Mouse (Mus musculus) fibroblast of lung, adult 2 months (primary cell): ENCODE measurements at regions not wholly inside any gene's neighbourhood (a gene's known extent, or its start where the extent isn't known, plus 50 kb on each side); places are given as distances from the start of the nearest gene placed in this dataset.

Experiments
- DNase-seq: peaks from one replicate; pipeline ENCODE4 v3.0.0-alpha.2; 2011; ENCODE audit warnings: low read depth

DNA sequence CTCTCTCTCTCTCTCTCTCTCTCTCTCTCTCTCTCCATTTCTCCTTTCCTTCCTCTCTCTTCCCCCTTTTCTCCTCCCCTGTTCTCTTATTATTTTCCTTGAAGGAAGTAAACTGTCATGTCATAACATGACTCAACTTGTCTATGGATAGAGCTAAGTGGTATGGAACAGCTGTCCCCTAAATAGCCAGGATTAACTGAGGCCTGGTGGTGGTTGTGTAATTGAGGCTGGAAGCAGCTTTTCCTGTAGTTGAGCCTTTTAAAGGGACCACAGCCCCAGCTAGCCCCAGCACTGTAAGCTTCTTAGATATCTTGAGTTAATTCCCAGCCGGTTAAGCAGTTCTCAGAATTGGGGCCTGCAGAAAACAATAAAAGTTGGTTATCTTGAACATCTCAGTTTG lies 243.7 kb upstream of the Nbea start:
- no peak for DNase-seq

DNA sequence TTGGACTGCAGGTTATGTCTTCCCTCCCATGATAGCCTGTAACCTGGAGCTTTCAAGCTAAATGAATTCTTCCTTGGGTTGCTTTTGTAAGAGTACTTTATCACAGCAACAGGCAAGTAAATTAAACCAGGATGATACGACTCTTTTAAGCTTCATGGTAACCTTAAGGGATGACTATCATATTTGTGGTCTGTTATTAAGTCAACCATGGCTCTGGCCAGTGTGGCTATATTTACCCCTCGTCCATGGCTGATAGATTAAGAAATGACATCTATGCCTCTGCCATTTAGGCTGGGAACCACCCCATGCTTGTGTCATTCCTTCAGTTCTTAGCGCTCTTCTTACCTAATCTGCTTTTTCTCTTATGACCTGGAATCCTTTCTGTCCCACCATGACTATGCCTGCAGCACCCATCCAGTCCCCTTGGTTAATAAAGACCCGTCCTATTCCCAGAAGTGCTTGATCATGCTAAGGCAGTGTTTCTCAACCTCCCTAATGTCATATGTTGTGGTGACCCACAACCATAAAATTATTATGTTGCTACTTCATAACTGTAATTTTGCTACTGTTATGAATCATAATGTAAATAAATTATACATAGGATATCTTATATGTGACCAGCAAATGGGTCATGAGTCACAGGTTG lies 214.5 kb upstream of the Nbea start:
- DNase-seq = no peak

DNA sequence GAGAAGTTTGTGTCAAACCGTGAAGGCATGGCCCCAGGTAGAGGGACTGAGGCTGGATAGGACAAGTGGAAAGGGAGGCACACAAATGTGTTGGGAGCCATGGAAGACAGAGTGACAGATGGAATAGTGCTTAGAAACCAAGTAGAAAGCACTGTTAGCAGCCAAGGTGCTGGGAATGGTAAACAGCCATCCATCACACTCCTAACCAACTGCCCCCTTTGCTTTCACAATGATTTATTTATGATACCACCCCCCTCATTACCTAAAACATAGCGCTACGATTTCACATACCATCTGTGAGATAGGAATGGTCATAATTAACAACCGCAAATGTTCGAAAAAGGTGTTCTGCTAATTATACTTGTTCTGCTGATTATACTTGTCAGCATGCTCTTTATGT lies 209.6 kb upstream of the Nbea start:
- no peak for DNase-seq

DNA sequence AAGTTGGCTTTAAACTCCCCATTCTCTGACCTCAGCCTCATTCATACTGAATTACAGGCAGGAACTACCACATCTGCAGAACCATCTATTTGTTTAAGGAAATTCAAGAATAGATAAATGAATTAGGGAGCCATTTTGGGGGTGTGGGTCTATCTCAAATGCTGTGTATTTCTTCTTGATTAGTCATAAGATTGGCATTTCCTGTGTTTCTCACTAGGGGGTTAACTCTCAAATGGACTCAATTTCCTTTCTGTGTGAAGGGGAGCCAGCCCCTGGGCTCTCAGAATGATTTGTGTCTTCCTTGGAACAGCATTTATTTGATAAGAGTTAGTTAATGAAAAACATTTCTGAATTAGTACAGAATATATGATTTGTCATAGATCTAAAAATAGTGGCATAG lies 196.8 kb upstream of the Nbea start:
- DNase-seq = no peak

DNA sequence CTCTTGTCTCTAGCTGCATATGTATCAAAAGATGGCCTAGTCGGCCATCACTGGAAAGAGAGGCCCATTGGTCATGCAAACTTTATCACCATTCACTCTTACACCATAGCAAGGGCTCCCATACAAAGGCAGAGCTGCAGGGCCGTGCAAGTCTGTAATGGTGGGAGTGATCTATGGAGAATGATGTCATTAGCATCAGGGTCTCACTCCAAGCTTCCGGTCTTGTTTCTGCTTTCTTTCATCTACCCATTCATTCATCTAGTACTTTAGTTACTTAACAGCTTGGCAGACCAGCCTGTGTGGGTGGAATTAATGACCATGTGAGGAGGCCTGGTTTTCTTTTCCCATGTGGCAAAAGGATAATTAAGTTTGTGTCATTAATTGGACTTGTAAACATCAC lies 196.0 kb upstream of the Nbea start:
- no peak for DNase-seq

DNA sequence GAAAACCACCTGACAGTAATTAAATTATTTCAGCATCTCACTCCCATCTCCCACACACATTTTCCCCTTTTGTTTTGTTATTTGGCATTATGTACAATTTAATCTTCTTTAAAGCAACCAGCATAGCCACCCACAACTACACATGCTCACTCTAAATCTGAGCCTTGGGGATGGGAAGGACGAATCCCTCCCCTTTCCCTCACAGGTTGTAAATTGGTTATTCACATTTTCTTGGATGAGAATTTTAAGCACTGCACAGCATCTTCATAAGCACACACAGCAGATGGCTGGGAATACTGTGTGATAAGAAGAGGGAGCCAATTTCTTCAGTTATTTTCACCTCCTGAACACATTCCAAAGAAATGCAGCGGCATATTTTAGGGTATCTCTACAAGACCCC lies 179.0 kb upstream of the Nbea start:
- no peak for DNase-seq

DNA sequence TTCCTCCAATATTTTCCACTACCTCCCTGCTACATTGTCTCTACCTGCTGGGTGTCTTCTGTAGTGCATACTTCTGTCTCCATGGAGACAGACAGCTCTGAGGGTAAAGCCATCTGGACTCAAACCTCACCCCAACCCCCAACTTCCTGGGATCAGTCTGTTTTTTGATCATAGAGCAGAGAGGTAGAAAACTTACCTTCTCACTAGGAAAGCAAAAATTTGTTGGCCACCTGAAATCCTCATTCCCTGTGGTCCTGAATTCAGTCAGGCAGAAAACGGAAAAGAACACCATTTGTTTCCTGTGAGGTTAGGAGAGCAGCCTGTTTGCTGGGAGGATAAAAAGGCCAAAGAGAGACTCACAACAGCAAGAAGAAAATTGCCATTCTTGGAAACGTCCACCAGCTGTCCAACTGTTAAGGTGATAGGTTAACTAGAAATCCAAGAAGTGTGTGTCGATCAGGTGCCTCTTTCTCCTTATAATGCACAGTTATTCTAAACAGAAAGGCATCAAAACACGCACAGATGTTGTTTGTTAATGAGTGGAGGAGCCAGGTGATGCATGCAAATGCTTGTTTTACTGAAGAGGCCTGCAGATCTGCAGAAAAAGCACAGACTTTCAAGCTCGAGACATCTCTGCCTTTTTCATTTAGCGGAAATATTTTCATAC lies 173.7 kb upstream of the Nbea start:
- DNase-seq = no peak

DNA sequence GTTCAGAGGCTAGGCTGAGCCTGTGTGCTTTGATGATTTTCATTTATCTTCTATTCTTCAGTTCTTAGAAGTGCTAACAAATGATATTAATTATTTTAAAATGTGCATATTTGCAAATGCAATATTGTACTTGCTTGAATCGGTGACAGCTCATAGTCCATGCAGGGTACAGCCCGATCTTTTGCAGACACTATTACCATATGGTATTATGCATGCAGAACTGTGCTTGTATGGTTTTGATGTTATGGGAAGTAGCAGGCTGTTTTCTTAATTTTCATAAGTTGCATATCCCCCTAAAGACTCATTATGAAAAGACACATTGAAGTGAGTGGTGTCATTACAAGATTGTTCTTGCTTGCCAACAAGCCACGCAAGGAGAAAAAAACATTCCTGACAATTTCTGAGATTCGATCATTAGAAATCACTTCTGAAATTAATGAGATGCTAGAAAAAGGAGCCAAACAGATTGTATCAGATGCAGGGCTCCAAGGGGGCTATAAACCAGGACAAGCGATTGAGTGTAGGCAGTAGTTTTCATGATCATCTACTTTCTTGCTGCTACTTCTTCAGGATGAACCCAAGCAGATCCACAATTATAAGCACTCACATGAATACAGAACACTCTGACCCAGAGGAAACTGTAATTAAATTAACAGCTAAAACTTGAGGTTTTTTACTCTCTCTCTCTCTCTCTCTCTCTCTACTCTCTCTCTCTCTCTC lies 172.8 kb upstream of the Nbea start:
- DNase-seq = no peak
